Mouse (Mus musculus): ENCODE measurements around the gene Dnajb8. TPM values are rescaled to one million over a fixed set of nuclear protein-coding genes. Genes with fewer than 3 reads are reported as not detected.

The Dnajb8 gene
- not detected for total RNA-seq (2021)
- long read RNA-seq, experiment 1, result 0 reads
- long read RNA-seq, experiment 2, result 0 reads

DNA sequence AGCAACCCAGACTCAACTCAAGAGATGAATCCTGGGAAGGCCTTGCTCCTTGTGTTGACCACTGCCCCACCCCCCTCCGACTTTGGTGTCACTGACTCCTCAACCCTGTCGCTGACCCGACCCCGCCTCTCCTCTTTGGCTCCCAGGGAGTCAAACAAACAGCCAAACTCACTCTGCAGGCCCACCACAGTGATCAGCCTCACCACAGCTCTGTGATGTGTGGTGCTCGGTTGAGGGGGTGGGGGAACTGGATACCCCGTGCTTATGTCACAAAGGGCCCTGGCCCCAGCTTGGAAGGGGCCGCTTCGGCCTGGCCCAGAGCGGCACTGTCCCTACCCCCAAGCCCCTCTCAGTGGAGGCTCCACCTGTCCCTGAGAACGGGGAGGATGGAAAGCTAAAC lies at the start of gene Dnajb8:
Gene Dnajb8 (plus strand): TSS at position 301 of the 400 bp plus-strand sequence.
- no peak for DNase-seq

DNA sequence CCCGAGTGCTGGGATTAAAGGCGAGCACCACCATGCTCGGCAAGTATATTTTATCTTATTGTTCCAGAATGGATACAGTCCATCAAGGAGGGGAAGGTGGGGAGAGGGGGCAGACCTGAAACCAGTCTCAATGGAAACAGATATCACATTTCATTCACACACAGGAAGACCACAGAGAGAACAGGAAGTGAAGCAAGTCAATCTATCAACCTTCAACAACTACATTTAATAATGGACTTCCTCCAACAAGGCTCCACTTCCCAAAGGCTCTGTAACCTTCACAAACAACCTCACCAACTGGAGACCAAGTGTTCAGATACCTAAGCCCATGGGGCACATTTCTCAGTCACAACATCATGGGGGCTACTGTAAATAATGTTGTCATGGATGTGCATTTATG lies 47.9 kb upstream of the Dnajb8 start:
- no peak for DNase-seq

DNA sequence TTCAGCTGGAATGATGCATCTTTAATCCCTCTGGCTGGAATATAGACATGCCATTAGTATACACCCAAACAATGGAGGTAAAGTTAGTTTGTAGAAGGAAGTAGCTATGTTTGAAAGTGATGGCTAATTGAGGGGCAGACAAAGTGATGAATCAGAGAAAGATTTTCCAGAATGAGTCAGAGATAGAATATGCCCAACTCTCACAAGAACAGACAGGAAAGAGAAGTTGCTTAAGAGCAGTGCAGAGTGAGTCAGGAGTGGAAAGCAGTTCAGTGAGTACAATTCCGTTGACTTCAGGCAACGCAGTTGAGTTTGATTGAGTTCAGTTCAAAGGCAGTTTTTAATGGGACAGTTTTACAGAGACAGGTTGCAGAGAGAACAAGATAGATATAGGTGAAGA lies 47.4 kb upstream of the Dnajb8 start:
- no peak for DNase-seq

DNA sequence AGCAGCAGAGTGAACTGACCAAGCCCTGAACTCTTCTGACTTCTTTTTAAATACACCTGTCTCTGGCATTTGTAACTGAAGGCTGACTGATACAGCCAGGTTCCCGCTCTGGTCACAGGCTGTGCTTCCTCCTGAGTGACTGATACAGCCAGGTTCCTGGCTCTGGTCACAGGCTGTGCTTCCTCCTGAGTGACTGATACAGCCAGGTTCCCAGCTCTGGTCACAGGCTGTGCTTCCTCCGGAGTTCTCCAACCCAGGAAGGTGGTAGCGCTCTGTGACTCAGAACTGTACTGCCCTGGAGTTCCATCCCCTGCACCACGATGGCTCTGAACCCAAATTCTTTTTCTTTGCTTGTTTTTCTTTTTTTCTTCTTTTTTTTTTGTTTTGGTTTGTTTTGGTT lies 37.4 kb upstream of the Dnajb8 start:
- DNase-seq, result no peak

DNA sequence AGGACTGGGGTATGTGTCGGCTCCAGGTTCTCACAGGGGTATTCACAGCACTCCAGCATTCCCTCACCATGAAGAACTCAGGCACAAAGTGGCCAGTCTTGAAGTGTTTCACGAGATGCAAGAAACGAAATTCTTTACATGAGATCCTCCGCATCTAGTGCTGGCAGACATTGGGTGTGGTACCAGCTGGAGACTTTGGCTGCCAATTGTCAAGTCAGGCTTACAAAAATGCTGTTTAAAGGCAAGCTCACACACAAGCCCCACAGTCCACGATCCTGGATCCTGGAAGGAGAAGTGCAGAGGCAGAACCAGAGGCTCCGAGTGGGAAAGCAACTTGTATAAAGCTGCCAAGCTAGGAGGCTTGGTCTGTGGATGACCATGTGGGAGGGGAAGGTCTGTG lies 33.9 kb upstream of the Dnajb8 start:
- no peak for DNase-seq

DNA sequence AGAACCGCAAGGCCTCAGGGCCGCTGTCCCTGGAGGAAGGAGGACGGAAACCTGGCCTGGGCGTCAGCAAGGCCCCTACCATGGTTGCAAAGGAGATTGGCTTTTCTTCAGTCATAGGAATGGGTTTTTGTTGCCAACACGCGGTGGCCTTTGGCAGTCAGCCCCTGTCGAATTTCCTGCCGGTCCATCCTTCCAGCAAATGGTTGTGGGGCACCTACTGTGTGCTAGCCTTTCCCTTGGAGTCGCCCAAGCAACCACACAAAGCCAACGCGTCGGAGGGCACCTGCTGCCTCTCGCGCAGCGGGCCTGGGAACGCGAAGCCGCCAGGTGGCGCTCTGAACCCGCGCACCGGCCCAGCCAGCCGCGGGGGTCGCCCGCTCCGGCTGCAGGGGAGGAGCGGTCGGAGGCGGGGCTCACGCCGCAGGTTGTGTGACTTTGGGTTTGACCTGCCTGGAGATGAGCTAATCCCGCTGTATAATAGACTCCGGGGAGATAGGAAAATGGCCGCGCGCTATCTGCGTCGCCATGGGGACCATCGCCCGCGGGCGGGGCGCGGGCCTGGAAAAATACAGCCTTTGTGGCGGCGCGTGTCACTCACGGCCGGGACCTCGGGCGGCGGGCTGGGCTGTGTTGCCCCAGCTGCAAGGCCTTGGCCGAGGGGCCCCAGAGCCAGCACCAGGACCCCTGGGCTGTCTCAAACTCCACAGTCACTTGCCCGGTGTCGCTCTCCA lies 32.6 kb upstream of the Dnajb8 start:
- DNase-seq, result peak; percentile 75 to 84

DNA sequence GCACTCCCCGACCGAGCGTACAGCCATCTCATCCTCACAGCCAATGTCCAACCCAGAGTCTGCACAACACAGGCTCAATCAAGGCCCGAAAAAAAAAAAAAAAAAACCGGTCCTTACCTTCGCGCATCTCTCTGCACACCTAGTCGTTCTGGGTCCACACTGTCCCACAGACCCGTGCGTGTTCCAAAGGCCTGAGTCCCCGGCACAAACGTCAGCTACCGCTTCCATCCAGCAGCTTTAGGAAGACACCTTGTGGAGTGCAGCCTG lies 32.1 kb upstream of the Dnajb8 start:
- no peak for DNase-seq

DNA sequence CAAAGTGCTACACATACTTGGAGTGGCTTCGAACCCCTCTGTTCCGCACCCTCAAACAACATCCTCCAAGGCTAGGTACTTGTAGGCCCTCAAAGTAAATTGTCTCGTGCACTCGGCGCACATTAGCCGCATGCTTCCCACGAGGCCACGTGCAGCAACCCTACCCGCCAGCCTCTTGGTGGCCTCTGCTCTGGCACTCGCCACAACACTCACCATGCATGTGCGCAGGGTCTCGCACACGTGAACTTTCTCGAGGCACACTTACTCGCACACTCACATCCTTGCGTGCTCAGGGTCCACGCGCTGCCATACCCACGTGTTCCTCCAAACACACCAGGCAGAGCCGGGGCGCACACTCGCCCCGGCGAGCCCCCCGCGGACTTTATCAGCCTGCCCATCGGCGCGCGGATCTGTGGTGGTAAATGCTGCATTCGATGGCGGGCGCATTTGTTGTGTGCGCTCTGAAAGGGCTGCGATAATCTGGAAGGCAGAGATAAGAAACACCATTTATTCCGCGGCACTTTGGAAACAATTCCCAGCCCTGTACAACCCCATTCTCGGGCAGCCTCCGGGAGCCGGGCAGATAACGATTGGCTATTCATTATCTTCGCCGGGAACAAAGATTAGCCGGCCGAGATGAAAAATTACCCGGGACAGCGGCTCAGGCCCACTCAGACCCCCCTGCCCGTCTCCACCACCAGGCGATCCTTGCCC lies 31.6 kb upstream of the Dnajb8 start:
- DNase-seq, result peak; percentile 11 to 21

DNA sequence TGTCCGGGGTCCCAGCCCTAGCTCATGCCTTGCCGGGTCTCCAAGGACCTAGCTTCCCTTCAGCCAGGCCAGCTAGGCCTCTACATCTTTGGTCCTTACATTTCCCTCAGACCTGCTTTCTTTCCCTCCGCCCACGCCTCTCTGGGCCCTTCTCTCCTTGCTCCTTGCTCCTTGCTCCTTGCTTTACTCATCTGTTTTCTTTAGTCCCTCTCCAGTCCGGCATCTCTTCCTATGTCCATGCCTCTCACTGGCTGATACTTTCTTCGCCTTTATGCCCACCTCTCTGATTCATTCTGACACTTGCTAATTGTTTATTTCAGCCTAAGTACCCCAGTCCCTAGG lies 31.1 kb upstream of the Dnajb8 start:
- no peak for DNase-seq

DNA sequence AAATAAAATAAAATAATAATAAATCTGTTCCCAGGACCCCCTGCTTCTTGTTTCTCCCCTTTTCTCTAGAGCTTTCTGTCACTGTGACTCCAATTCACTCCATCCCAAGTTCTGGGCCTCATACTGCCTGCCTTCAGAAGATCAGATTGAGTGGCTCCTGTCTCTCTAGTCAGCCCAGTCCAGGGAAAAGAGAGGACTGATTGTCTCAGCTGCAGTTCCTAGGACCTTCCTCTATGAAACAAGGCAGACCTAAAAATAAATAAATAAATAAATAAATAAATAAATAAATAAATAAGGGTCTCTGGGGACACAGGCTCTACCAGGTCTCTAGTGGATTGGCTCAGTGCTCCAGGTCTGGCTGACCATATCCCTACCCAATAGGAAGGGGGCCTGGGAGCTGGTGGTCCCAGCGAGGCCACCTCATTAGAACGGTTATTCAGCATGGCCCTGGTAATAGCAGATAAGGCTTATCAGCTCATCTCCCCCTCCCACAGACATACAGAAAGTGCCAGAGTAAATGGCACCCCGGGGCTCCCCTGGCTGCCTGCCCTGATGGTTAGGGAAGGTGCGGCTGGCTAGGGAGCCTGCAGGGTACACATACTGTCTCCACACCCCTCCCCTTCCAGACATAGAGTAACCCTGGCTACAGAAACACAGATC lies 30.5 kb upstream of the Dnajb8 start:
- no peak for DNase-seq

DNA sequence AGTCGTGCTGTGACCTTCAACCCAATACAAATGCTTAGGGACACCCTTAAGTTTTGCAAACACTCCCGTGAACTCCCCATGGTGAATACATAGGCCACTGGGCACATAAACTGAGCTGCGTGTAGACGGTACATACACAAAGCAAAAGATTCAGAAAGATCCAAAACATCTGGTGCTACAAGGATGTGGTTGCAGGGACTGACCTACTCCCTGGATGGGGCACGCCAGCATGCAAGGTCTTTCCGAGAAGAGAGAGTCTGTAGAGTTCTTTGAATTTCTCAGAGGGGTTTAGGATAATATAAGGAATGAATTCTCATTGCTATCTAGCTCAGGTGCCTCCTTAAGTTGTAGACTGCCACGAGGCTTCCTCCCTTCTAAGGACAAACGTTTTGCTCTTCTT lies 29.3 kb upstream of the Dnajb8 start:
- DNase-seq, result no peak

DNA sequence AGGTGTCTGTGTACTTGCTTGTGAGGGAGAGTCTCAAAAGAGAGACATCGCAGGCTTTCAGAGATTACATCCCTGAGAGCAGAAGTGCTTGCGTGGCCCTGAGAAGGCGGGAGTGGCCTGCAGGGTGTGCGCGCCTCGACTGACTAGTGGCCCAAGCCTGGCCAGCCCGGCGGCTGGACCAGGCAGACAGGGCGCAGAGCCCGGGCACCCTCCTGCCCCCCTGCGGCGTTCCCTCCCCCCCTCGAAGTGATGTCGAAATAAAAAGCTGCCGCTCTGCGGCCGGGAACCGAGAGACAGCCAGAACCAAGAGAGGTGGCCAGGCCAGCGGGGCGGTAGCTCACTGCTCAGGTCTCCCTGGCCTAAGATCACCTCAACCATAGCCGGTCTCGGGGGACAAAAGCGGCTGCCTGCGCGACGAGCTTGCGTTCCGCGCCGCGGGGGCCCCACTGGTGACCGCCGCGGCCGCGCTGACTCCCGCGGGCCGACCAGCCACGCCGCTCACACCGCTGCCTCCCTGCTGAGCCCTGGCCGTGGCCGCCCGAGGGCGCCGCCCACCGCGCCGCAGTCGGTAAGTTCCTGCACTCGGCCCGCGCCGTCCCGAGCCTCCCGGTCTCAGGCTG lies 28.5 kb upstream of the Dnajb8 start, which contains the start of gene Gata2:
Gene Gata2 (plus strand): TSS at position 459 of the 620 bp plus-strand sequence.
- DNase-seq, result peak in 1 of 2 experiments; percentile 57

DNA sequence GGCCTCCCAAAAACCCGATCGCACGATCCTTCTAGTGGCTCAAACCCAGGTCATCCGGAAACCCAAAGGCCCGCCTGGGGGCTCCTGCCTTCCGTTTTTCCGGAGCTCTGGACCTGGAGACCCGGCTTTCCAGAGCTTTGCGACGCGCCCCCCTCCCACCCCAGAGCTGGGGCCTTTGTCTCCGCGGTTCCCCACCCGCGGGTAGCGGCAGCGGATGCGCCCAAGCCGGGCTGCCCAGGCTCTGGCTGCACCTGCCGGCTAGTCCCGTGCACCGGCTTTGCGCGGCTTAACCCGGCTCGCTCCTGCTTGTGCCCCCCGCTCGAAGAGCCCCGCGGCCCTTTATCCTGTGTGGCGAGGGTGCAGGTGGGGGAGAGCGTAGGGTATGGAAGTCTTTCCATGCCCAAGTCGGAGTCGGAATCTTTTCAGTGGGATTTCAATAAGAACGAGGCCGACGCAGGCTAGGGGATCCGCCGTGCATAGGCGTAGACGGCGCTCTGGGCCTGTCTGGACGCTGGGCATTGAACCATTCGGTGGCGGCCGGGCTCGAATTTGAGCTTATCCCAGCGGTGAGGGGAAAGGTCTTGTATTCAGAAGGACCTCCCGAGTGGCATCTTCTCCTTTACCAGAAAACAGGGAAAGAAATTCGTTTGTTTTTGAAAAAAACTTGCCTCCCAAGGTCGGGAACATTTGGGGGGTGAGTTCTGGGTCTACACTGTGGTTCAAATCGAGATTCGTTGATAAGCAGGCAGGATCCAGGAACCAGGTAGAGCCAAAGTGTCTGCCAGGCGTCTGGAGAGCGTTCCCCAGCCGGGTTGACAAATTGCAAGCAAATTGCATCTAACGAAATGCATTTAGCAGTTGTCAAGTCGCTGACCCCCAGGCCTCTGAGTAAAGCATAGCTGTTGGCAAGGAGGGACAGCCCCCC lies 27.8 kb upstream of the Dnajb8 start:
- peak; percentile 7 to 59 for DNase-seq

DNA sequence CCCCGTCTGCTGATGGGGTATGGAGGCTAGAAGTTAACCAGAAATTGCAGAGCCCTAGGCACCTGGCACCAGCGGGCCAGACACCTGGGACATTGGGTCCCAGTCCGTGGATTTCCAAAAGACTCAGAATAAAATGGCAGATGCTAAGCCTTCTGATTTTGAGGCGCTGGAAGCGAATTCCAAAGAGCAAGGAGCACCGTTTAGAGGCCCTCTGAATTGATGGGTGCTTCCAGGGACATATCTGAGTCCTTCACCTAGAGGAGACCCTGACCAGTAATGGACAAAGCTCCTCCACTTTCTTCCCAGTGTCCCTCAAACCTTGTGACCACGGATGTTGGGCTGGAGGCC lies 27.1 kb upstream of the Dnajb8 start:
- peak in 1 of 2 experiments; percentile 45 for DNase-seq

DNA sequence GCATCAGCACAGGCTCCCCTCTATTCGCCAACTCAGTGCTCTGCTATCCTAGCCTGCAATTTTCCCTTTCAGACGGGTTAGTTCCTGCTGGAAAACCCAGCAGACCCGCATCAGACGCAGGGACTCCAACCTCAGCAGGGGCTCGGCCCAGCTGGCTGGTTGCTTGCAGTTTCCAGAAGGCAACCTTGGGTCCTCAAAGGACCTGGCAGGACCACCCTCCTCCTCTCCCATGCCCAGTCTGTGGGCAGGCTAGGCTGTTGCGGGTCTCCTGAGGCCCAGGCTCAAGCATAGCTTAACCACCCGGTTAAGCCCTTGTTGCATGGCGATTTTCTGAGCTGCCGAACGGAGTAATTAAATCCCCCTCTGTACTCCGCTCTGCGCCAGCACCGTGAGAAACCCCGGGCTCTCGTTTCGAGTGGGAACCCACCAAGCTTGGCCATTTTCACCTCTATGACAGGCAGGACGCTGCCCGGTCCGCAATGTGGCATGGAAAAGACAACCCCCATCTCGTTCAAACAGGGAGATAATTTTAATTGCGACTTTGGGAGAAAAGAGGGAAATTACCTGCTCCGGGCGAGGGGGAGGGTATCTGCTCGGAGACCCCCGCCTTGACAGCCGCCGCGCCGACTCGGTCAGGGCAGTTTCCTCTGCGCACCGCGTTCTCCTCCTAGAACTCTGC lies 25.9 kb upstream of the Dnajb8 start:
- DNase-seq, result peak; percentile 7 to 42

DNA sequence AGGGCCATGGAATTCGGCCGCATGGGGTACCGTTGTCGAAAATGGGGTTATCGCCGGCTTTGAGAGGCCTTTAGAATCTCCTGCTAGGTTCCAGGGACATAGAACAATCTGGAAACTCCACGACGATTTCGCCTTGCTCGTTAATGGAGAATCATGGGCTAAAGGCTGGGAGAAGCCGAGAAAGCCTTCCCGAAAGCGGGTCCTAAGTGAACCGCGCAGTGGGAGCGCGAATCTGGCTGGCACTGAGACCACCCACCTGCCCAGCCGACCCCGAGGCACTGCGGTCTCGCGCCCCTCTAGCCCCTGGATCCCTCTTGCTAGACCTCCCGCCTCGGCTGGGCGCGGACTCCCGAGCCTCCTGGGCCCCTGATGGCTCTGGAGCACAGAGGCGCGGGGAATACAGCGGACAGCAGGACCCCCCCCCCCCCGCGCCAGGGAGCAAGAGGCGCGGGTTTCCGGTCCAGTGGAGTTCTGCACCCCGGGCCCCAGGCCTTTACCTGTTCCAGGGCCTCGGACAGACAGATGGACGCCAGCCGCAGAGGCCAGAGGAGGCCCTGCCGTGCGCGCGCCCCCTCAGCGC lies 25.2 kb upstream of the Dnajb8 start:
- DNase-seq, result peak in 1 of 2 experiments; percentile 45

DNA sequence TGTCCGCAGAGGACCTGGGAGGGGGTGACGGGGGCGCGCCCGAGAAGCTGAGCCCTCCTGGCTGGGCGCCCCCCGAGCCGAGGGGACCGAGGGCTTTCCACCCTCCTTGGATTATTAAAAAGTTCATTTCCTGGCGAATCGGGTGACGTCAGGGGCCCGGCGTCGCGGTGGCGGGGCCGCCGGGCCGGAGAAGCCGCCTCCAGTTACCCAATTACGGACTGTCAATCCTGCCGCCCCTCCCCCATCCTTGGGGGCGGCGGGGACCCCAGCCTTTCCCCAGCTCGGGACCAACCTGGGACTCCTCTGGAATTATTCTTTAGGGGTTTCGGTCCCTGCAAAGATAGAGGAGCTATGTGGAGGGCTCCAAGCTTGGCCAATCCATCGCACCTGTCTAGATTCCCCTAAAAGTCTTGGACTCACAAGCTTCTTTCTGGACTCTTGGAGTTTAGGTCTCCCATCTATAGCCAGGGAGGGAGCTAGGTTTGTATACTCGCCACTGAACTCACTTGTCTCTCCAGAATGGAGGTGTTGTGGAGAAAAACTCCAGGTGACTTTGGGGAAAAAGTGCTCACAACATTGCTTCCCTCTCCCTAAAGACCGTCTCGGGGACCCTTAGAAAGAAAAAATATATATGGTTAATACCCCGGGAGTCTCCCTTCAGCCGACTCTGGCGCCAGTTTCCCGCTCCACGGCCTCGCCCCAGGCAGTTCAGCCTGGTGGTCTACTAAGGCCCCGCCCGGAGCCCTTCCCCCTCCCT lies 24.6 kb upstream of the Dnajb8 start:
- DNase-seq, result peak; percentile 71 to 73

DNA sequence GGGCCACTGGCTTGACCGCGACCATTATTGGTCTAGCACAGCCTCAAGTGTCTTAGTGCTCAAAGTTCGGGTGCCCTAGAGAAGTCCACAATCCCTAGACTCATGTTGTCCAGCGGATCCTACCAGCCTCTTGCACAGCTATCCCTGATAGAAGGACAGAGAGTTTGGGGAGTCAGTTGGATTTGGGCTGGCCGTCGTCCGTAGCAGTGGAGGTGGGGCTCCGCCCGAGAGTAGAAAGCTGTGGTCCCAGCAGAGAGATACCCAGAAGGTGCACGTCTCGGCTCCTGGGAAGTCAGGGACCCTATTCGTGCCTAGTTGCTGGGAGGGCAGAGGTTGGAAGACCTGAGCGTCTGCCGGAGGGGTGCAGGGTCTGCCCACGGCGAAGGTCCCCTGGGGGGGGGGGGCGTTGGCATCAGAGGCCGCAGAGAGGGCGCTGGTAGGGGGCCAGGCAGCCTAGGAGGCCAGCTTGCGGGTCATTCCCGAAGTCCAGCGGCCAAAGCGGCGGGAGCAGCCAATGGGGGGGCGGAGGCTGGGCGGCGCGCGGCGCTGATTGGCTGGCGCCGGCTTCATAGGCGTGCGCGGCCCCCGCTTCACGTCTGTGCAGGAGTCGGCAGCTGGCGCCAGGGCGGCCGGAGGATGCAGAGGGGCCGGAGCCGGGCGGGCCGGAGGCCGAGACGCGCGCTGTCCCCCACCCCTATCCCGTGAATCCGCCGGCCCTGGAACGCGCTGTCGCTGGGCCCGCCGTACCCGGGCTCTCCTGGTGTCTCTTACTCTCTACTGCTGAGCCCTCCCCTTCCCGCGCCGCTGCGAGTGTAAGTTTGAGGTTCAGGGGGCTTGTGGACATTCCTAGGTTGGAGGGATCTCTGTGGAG lies 23.8 kb upstream of the Dnajb8 start:
- peak; percentile 87 to 92 for DNase-seq
